Mouse (Mus musculus) MEL (cell line): ENCODE data around the gene Zhx3.

Experiments
- HCFC1 ChIP-seq: IDR thresholded peaks from 2 replicates; pipeline ENCODE4 v1.6.1; 2012; ENCODE audit warnings: low read depth, mild to moderate bottlenecking, inconsistent platforms, low read length, improper control_type of control experiment, moderate library complexity
- TAL1 ChIP-seq: IDR thresholded peaks from 2 replicates; pipeline ENCODE4 v1.6.1; 2012; ENCODE audit warnings: mild to moderate bottlenecking, inconsistent platforms, low read length, moderate library complexity, mixed read lengths

DNA sequence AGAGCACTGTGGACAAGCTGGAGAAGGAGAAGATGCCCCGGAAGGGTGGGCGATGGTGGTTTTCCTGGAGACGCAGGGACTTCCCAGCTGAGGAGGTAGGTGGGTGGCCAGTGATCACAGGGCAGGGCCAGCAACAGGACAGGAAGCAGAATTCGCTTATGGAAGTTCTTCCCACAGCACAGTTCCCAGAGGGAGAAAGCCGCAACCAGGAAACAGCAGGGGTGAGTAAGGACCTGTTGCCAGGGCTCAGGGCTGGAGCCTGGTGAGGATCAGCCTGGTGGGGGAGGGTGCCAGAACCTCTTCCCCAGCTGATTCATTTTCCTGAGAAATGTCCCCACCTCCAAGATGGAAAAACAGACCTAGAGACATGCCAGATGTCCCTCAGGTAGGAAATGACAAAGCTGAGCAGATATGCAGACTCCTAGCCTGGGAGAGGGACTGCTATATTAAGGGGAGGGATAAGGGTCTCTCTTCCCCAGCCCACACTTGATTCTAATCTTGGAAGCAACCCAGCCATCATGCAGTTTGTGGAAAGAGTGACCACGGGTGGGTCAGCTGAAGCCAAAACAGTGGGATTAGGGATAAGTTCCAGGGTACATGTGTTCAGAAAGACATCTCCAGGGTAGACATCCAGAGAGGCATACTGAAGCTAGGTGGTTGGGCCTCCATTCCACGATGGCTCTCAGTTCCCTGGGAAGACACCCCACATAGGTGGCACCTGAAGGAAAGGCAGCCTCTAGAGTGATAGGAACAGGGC lies 29.0 kb upstream of the Zhx3 start:
- TF ChIP-seq TAL1 (no peak), HCFC1 (no peak)
